Mouse (Mus musculus) pancreas, adult 10 weeks (tissue): ENCODE measurements around the gene Sdha. TPM values are rescaled to one million over a fixed set of nuclear protein-coding genes. Genes with fewer than 3 reads are reported as not detected.

Experiments
- polyA plus RNA-seq: library from polyadenylated mRNA; stranded (reverse); fragments of 350-450 nt; fragmentation: Illumina TruSeq; extraction: RNeasy Lipid Tissue Mini Kit (QIAGEN cat#74804); gene quantifications from one replicate; pipeline ENCODE4 v1.2.3, GENCODE M21; 2015; ENCODE audit warnings: low read depth, low replicate concordance; ENCODE audit not compliant: insufficient read depth

The Sdha gene
- polyA plus RNA-seq = 40.8 TPM

GRCm38 (mm10) chr13:74349566-74350434, at the start of gene Sdha, which contains the start of gene Ccdc127:
Gene Sdha, minus strand, starts transcription at chr13:74350280.
Gene Ccdc127, plus strand, starts transcription at chr13:74350309.

GRCm38 (mm10) chr13:74399298-74399839, 49.3 kb upstream of the Sdha start, which contains the start of gene Ftl1-ps1:
Gene Ftl1-ps1, plus strand, starts transcription at chr13:74399694.

GRCm38 (mm10) chr13:74390371-74390990, 40.4 kb upstream of the Sdha start, which contains the start of gene Zfp72:
Gene Zfp72, minus strand, starts transcription at chr13:74390836.

GRCm38 (mm10) chr13:74363859-74364235, 13.8 kb upstream of the Sdha start, which contains the start of gene Lrrc14b:
Gene Lrrc14b, minus strand, starts transcription at chr13:74364005.

GRCm38 (mm10) chr13:74317170-74317849, 32.8 kb downstream of the Sdha start, which contains the start of gene Pdcd6:
Gene Pdcd6, minus strand, starts transcription at chr13:74317580.

GRCm38 (mm10) chr13:74292167-74292566, 57.9 kb downstream of the Sdha start, which contains the start of gene Ahrr:
Gene Ahrr, minus strand, starts transcription at chr13:74292331.

Other genes starting within 250 kb of the Sdha start
- gene Slc9a3, start 228.8 kb downstream of the Sdha start, polyA plus RNA-seq = not detected
- 7.4 TPM for gene Exoc3, start 141.5 kb downstream of the Sdha start, polyA plus RNA-seq
- gene Ahrr, start 57.9 kb downstream of the Sdha start, polyA plus RNA-seq = not detected
- gene Pdcd6, start 32.7 kb downstream of the Sdha start, polyA plus RNA-seq = 18.9 TPM
- gene Ccdc127, start within 50 bp of the Sdha start, polyA plus RNA-seq = 7.6 TPM
- not detected for gene Lrrc14b, start 13.7 kb upstream of the Sdha start, polyA plus RNA-seq
- gene Zfp72, start 40.6 kb upstream of the Sdha start, polyA plus RNA-seq = 0.63 TPM
- 17.8 TPM for gene Ftl1-ps1, start 49.4 kb upstream of the Sdha start, polyA plus RNA-seq
- gene Zfp825, start 143.7 kb upstream of the Sdha start, polyA plus RNA-seq = 4.4 TPM